Mouse (Mus musculus): Measurements from ENCODE around the gene Gck. TPM values are rescaled to one million over a fixed set of nuclear protein-coding genes. Genes with fewer than 3 reads are reported as not detected.

Gene Gck
- polyA plus RNA-seq, 1 experiment from 2014 or later = 0.44 TPM

GRCm38 (mm10) chr11:5989954-5990593 lies 40.2 kb upstream of the Gck start:
- Histone ChIP-seq H3K9ac (ENCODE audit: low read depth, low read length) (no peak overlapping the region), H3K4me1 (replicated peaks; ENCODE audit: control insufficient read depth, insufficient read depth, low read length) (no peaks in the 10 kb centered on the region), H3K27me3 (replicated peaks; ENCODE audit: control insufficient read depth, insufficient read depth, low read length) (no peaks in the 10 kb centered on the region), H3K36me3 (ENCODE audit: control insufficient read depth, insufficient read depth) (0 out of 2 replicates have a peak, but pooled peaks cover 4% of the 10 kb centered on the region), H3K4me3 (ENCODE audit: low read depth, low read length) (no peak overlapping the region), H3K4me2 (replicated peaks; ENCODE audit: low read depth) (no peak overlapping the region), H3K27ac (ENCODE audit: low read depth, low read length) (no peak overlapping the region), H3K9me3 (ENCODE audit: control insufficient read depth) (no peaks in the 10 kb centered on the region)
- ATAC-seq = no peak
- 85% methylated on average over 16 of the region's 16 CpGs for WGBS
- TF ChIP-seq CTCF (IDR thresholded peaks at IDR 0.05; ENCODE audit: low read depth) = no peak

- Histone ChIP-seq H3K4me3 (ENCODE audit: low read depth, low read length) (no peak overlapping the region), H3K9ac (ENCODE audit: low read depth, low read length) (no peak overlapping the region), H3K9me3 (ENCODE audit: control insufficient read depth) (no peaks in the 10 kb centered on the region), H3K4me1 (replicated peaks; ENCODE audit: control insufficient read depth, insufficient read depth, low read length) (no peaks in the 10 kb centered on the region), H3K27ac (ENCODE audit: low read depth, low read length) (no peak overlapping the region), H3K36me3 (ENCODE audit: control insufficient read depth, insufficient read depth) (0 out of 2 replicates have a peak, but pooled peaks cover 4% of the 10 kb centered on the region), H3K27me3 (replicated peaks; ENCODE audit: control insufficient read depth, insufficient read depth, low read length) (no peaks in the 10 kb centered on the region), H3K4me2 (replicated peaks; ENCODE audit: low read depth) (no peak overlapping the region)
- 73% methylated on average over 10 of the region's 10 CpGs for WGBS
- no peak for ATAC-seq
- no peak for TF ChIP-seq CTCF (IDR thresholded peaks at IDR 0.05; ENCODE audit: low read depth)
Observed at GRCm38 (mm10) chr11:5988126-5988525, 38.2 kb upstream of the Gck start.

DNA sequence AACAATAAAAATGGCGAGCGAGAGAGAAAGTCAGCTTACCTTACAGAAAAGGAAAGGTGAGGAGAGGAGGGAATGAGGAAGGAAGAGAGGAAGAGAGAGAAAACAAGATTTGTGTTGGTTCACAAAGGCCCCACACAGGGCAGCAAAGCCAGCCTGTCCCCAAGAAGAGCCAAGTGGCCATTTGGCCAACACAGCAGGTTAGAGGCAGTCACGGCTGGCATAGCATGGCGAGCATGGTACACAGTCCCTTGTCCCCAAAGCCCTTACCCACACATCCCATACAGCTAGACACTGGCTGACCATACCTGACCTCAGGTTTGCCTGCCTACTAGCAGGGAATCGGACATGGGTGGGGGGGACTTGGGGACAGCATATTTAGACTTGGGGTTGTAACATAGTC lies 33.7 kb upstream of the Gck start:
- Histone ChIP-seq H3K27ac (ENCODE audit: low read depth, low read length) (no peak overlapping the region), H3K4me1 (replicated peaks; ENCODE audit: control insufficient read depth, insufficient read depth, low read length) (no peaks in the 10 kb centered on the region), H3K27me3 (replicated peaks; ENCODE audit: control insufficient read depth, insufficient read depth, low read length) (no peaks in the 10 kb centered on the region), H3K36me3 (ENCODE audit: control insufficient read depth, insufficient read depth) (0 out of 2 replicates have a peak, but pooled peaks cover 4% of the 10 kb centered on the region), H3K9ac (ENCODE audit: low read depth, low read length) (no peak overlapping the region), H3K9me3 (ENCODE audit: control insufficient read depth) (no peaks in the 10 kb centered on the region), H3K4me2 (replicated peaks; ENCODE audit: low read depth) (no peak overlapping the region), H3K4me3 (ENCODE audit: low read depth, low read length) (no peak overlapping the region)
- WGBS = 91% methylated on average over 5 of the region's 5 CpGs
- no peak for ATAC-seq
- TF ChIP-seq CTCF (IDR thresholded peaks at IDR 0.05; ENCODE audit: low read depth) = no peak

GRCm38 (mm10) chr11:5981323-5981722 lies 31.4 kb upstream of the Gck start:
- no peak overlapping the region for H3K9ac ChIP-seq (ENCODE audit: low read depth, low read length)
- ATAC-seq = no peak
- no peak for TF ChIP-seq CTCF (IDR thresholded peaks at IDR 0.05; ENCODE audit: low read depth)

DNA sequence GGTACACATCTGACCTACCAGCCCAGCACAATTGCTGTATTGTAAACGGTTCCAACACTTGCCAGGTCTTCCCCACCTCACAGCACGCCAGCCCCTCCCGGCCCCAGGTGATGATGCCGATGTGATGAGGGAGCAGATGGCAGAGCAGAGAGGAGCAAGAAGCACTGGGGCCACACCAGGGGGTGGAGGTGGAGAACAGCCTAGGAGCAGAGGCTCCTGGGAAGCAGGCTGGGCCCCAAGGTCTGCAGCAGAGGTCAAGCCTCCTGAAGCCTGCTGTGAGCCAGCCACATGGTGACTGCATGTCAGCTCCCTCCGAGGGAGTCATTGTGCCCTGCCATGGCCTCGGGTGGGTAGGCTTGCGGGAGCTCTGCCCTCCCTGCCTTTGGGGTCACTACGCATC lies 30.7 kb upstream of the Gck start:
- H3K36me3 ChIP-seq (ENCODE audit: control insufficient read depth, insufficient read depth) = no peaks in the 10 kb centered on the region; the same call in 1 of the 2 replicates
- H3K9me3 ChIP-seq (ENCODE audit: control insufficient read depth) = no peaks in the 10 kb centered on the region
- no peak overlapping the region for H3K4me2 ChIP-seq (replicated peaks; ENCODE audit: low read depth)
- no peak overlapping the region for H3K4me3 ChIP-seq (ENCODE audit: low read depth, low read length)
- whole genome bisulfite sequencing = 64% methylated on average over 8 of the region's 8 CpGs
- no peaks in the 10 kb centered on the region for H3K27me3 ChIP-seq (replicated peaks; ENCODE audit: control insufficient read depth, insufficient read depth, low read length)
- H3K9ac ChIP-seq (ENCODE audit: low read depth, low read length) = no peak overlapping the region
- ATAC-seq = peak; percentile 41; the same call in 1 of the 2 replicates
- H3K4me1 ChIP-seq (replicated peaks; ENCODE audit: control insufficient read depth, insufficient read depth, low read length) = no peaks in the 10 kb centered on the region
- TF ChIP-seq CTCF (IDR thresholded peaks at IDR 0.05; ENCODE audit: low read depth) = no peak
- no peak overlapping the region for H3K27ac ChIP-seq (ENCODE audit: low read depth, low read length)

More at GRCm38 (mm10) chr11:5981323-5981722, 31.4 kb upstream of the Gck start:
- WGBS = 93% methylated on average over 7 of the region's 7 CpGs
- H3K4me3 ChIP-seq (ENCODE audit: low read depth, low read length) = no peak overlapping the region
- H3K36me3 ChIP-seq (ENCODE audit: control insufficient read depth, insufficient read depth) = no peaks in the 10 kb centered on the region
- no peak overlapping the region for H3K27ac ChIP-seq (ENCODE audit: low read depth, low read length)
- H3K9me3 ChIP-seq (ENCODE audit: control insufficient read depth) = no peaks in the 10 kb centered on the region
- H3K4me2 ChIP-seq (replicated peaks; ENCODE audit: low read depth) = no peak overlapping the region
- no peaks in the 10 kb centered on the region for H3K27me3 ChIP-seq (replicated peaks; ENCODE audit: control insufficient read depth, insufficient read depth, low read length)
- H3K4me1 ChIP-seq (replicated peaks; ENCODE audit: control insufficient read depth, insufficient read depth, low read length) = no peaks in the 10 kb centered on the region

GRCm38 (mm10) chr11:5980108-5980507 lies 30.2 kb upstream of the Gck start:
- Histone ChIP-seq H3K4me1 (replicated peaks; ENCODE audit: control insufficient read depth, insufficient read depth, low read length) (no peaks in the 10 kb centered on the region), H3K9me3 (ENCODE audit: control insufficient read depth) (no peaks in the 10 kb centered on the region), H3K27ac (ENCODE audit: low read depth, low read length) (no peak overlapping the region), H3K4me3 (ENCODE audit: low read depth, low read length) (no peak overlapping the region), H3K4me2 (replicated peaks; ENCODE audit: low read depth) (no peak overlapping the region), H3K36me3 (ENCODE audit: control insufficient read depth, insufficient read depth) (no peaks in the 10 kb centered on the region; the same call in 1 of the 2 replicates), H3K9ac (ENCODE audit: low read depth, low read length) (no peak overlapping the region), H3K27me3 (replicated peaks; ENCODE audit: control insufficient read depth, insufficient read depth, low read length) (no peaks in the 10 kb centered on the region)
- TF ChIP-seq CTCF (IDR thresholded peaks at IDR 0.05; ENCODE audit: low read depth) = no peak
- 79% methylated on average over 2 of the region's 2 CpGs for WGBS
- no peak for ATAC-seq

All from intestine, postnatal 0 days (tissue).